Mouse (Mus musculus) stomach, embryonic 14.5 days (tissue): ENCODE data around the gene Olfr67. TPM values are rescaled to one million over a fixed set of nuclear protein-coding genes. Genes with fewer than 3 reads are reported as not detected.
"Not testable (repeated sequence)": the region's sequence is repeated elsewhere in the genome, so short reads cannot be mapped to it uniquely, and the experiment has no call there.

Source experiments
- ATAC-seq: fragments of 200-750 bp; cut with Nextera tagmentation; 2 replicates; pipeline ENCODE4 v1.8.0; 2017; ENCODE audit warnings: low read depth, moderate TSS enrichment; ENCODE audit not compliant: insufficient number of reproducible peaks, insufficient read depth, low FRiP score
- H3K27ac ChIP-seq: fragments of 300-500 bp; sonication (generic); 2 replicates; pipeline ENCODE4 v1.5.1; 2014; ENCODE audit warnings: mild to moderate bottlenecking, low read length, moderate library complexity, mixed read lengths
- H3K27me3 ChIP-seq: fragments of 300-500 bp; sonication (generic); 2 replicates; pipeline ENCODE4 v1.6.1; 2014; ENCODE audit warnings: low read length, control low read depth, mixed read lengths; ENCODE audit not compliant: control insufficient read depth, insufficient read depth
- H3K36me3 ChIP-seq: fragments of 300-500 bp; sonication (generic); 2 replicates; pipeline ENCODE4 v1.6.1; 2014; ENCODE audit warnings: mild to moderate bottlenecking, control low read depth, low read length, moderate library complexity, mixed read lengths; ENCODE audit not compliant: control insufficient read depth, insufficient read depth
- H3K4me1 ChIP-seq: fragments of 300-500 bp; sonication (generic); 2 replicates; pipeline ENCODE4 v1.6.1; 2014; ENCODE audit warnings: low read length, control low read depth, mixed read lengths; ENCODE audit not compliant: control insufficient read depth, insufficient read depth
- H3K4me2 ChIP-seq: fragments of 300-500 bp; sonication (generic); replicated peaks from 2 replicates; pipeline ENCODE4 v1.6.1; 2014; ENCODE audit warnings: low read depth, low read length, control low read depth
- H3K4me3 ChIP-seq: fragments of 300-500 bp; sonication (generic); 2 replicates; pipeline ENCODE4 v1.5.1; 2014; ENCODE audit warnings: low read depth, low read length, control low read depth
- H3K9ac ChIP-seq: fragments of 300-500 bp; sonication (generic); replicated peaks from 2 replicates; pipeline ENCODE4 v1.6.1; 2014; ENCODE audit warnings: low read depth, mild to moderate bottlenecking, control low read depth, low read length, moderate library complexity, mixed read lengths
- H3K9me3 ChIP-seq: fragments of 300-500 bp; sonication (generic); 2 replicates; pipeline ENCODE4 v1.6.1; 2016; ENCODE audit warnings: low read depth, low read length, control low read depth; ENCODE audit not compliant: control insufficient read depth
- WGBS: fragments of 180-500 bp; shearing (Covaris S2); extraction: QIAGEN DNeasy Blood & Tissue Kit; methylation state at CpG from one replicate; pipeline ENCODE4 v1.1.7; 2014; 5-methylcytosine and 5-hydroxymethylcytosine counted together
- polyA plus RNA-seq: library from polyadenylated mRNA; unstranded; fragments of >200 nt; fragmentation: Nextera tagmentation; extraction: Ambion mirVana; gene quantifications from 2 replicates; pipeline ENCODE4 v1.2.1, GENCODE M21; 2014

Olfr67 gene
- not detected in 2 replicates for polyA plus RNA-seq

GRCm38 (mm10) chr7:103791721-103792120 lies at the start of gene Olfr67:
TSS of gene Olfr67 (minus strand) at chr7:103791821.
- 67% methylated on average over 3 of the region's 3 CpGs for WGBS
- Histone ChIP-seq H3K4me1 (no peaks in the 10 kb centered on the region), H3K4me2 (no peak within 1 kb of the TSS), H3K9ac (no peak within 1 kb of the TSS), H3K36me3 (no peaks in the 10 kb centered on the region), H3K9me3 (no peaks in the 10 kb centered on the region), H3K27ac (no peak within 1 kb of the TSS), H3K27me3 (no peaks in the 10 kb centered on the region), H3K4me3 (no peak within 1 kb of the TSS)
- no peak for ATAC-seq

- Histone ChIP-seq H3K4me3 (no peak within 1 kb of the TSS), H3K9me3 (no peaks in the 10 kb centered on the region), H3K27me3 (no peaks in the 10 kb centered on the region), H3K36me3 (no peaks in the 10 kb centered on the region), H3K27ac (no peak within 1 kb of the TSS), H3K4me1 (no peaks in the 10 kb centered on the region), H3K9ac (no peak within 1 kb of the TSS), H3K4me2 (no peak within 1 kb of the TSS)
- 73% methylated on average over 3 of the region's 3 CpGs for WGBS
- ATAC-seq, result no peak
Measured at GRCm38 (mm10) chr7:103840268-103840667, 48.6 kb upstream of the Olfr67 start, which contains the start of gene Hbb-bh2. TSS of gene Hbb-bh2 (minus strand) at chr7:103840520.

- WGBS, result 93% methylated on average over 4 of the region's 4 CpGs
- no peak within 1 kb of the TSS for H3K27ac ChIP-seq
- no peaks in the 10 kb centered on the region for H3K4me1 ChIP-seq
- H3K36me3 ChIP-seq, result no peaks in the 10 kb centered on the region
- no peaks in the 10 kb centered on the region for H3K9me3 ChIP-seq
- H3K4me2 ChIP-seq, result no peak within 1 kb of the TSS
- H3K9ac ChIP-seq, result no peak within 1 kb of the TSS
- peak; percentile 87; the same call in 1 of the 2 replicates for ATAC-seq
- no peaks in the 10 kb centered on the region for H3K27me3 ChIP-seq
- no peak within 1 kb of the TSS for H3K4me3 ChIP-seq
Measured at GRCm38 (mm10) chr7:103827808-103828207, 36.2 kb upstream of the Olfr67 start, which contains the start of gene Hbb-bs. TSS of gene Hbb-bs (minus strand) at chr7:103828096.

- not testable (repeated sequence) for H3K36me3 ChIP-seq, H3K27ac ChIP-seq, H3K9ac ChIP-seq, H3K4me2 ChIP-seq, H3K4me3 ChIP-seq, H3K27me3 ChIP-seq, ATAC-seq, H3K9me3 ChIP-seq, H3K4me1 ChIP-seq
- no CpG with 5 or more reads among the region's 2 CpGs for WGBS
Measured at GRCm38 (mm10) chr7:103827139-103827538, 35.5 kb upstream of the Olfr67 start.

- Histone ChIP-seq H3K4me3 (no peak overlapping the region), H3K9me3 (no peaks in the 10 kb centered on the region), H3K4me2 (no peak overlapping the region), H3K27ac (no peak overlapping the region), H3K4me1 (no peaks in the 10 kb centered on the region), H3K9ac (no peak overlapping the region), H3K36me3 (no peaks in the 10 kb centered on the region), H3K27me3 (no peaks in the 10 kb centered on the region)
- 56% methylated on average over 3 of the region's 3 CpGs for WGBS
- peak; percentile 39; the same call in 1 of the 2 replicates for ATAC-seq
Measured at GRCm38 (mm10) chr7:103826255-103826887, 34.8 kb upstream of the Olfr67 start.

- 92% methylated on average over 3 of the region's 3 CpGs for WGBS
- Histone ChIP-seq H3K36me3 (no peaks in the 10 kb centered on the region), H3K9ac (no peak overlapping the region), H3K27ac (no peak overlapping the region), H3K4me1 (no peaks in the 10 kb centered on the region), H3K27me3 (no peaks in the 10 kb centered on the region), H3K4me2 (no peak overlapping the region), H3K9me3 (no peaks in the 10 kb centered on the region), H3K4me3 (no peak overlapping the region)
- ATAC-seq, result peak; percentile 85; the same call in 1 of the 2 replicates
Measured at GRCm38 (mm10) chr7:103825536-103826254, 34.1 kb upstream of the Olfr67 start.

- Histone ChIP-seq H3K9ac (no peak overlapping the region), H3K27ac (no peak overlapping the region), H3K9me3 (no peaks in the 10 kb centered on the region), H3K4me3 (no peak overlapping the region), H3K36me3 (no peaks in the 10 kb centered on the region), H3K27me3 (no peaks in the 10 kb centered on the region), H3K4me2 (no peak overlapping the region), H3K4me1 (no peaks in the 10 kb centered on the region)
- 75% methylated on average over 2 of the region's 2 CpGs for WGBS
- no peak for ATAC-seq
Measured at GRCm38 (mm10) chr7:103824597-103824996, 33.0 kb upstream of the Olfr67 start.

- not testable (repeated sequence) for H3K4me3 ChIP-seq, H3K4me2 ChIP-seq, H3K4me1 ChIP-seq, H3K27ac ChIP-seq, H3K9me3 ChIP-seq, H3K27me3 ChIP-seq, H3K36me3 ChIP-seq, ATAC-seq, H3K9ac ChIP-seq
- 86% methylated on average over 1 of the region's 2 CpGs for WGBS
Measured at GRCm38 (mm10) chr7:103815085-103815484, 23.5 kb upstream of the Olfr67 start.
